Mouse (Mus musculus) hindbrain, embryonic 13.5 days (tissue): ENCODE measurements around the gene Tbc1d19. TPM values are rescaled to one million over a fixed set of nuclear protein-coding genes. Genes with fewer than 3 reads are reported as not detected.
A peak's percentile ranks its signal among the peaks of the same experiment; 100 is the strongest.

ENCODE experiments used
- ATAC-seq: fragments of 200-750 bp; cut with Nextera tagmentation; 2 replicates; pipeline ENCODE4 v1.8.0; 2017; ENCODE audit warnings: moderate TSS enrichment; ENCODE audit not compliant: low FRiP score
- H3K27ac ChIP-seq: fragments of 300-500 bp; sonication (generic); 2 replicates; pipeline ENCODE4 v1.5.1; 2015; ENCODE audit warnings: inconsistent platforms, mild to moderate bottlenecking, moderate library complexity
- H3K27me3 ChIP-seq: fragments of 300-500 bp; sonication (generic); 2 replicates; pipeline ENCODE4 v1.6.1; 2015; ENCODE audit warnings: mild to moderate bottlenecking, inconsistent platforms
- H3K36me3 ChIP-seq: fragments of 300-500 bp; sonication (generic); 2 replicates; pipeline ENCODE4 v1.6.1; 2015; ENCODE audit warnings: mild to moderate bottlenecking, inconsistent platforms
- H3K4me1 ChIP-seq: fragments of 300-500 bp; sonication (generic); replicated peaks from 2 replicates; pipeline ENCODE4 v1.6.1; 2015; ENCODE audit warnings: inconsistent platforms
- H3K4me2 ChIP-seq: fragments of 300-500 bp; sonication (generic); 2 replicates; pipeline ENCODE4 v1.6.1; 2015; ENCODE audit warnings: inconsistent platforms, mild to moderate bottlenecking, moderate library complexity
- H3K4me3 ChIP-seq: fragments of 300-500 bp; sonication (generic); 2 replicates; pipeline ENCODE4 v1.5.1; 2015; ENCODE audit warnings: mild to moderate bottlenecking, inconsistent platforms
- H3K9ac ChIP-seq: fragments of 300-500 bp; sonication (generic); 2 replicates; pipeline ENCODE4 v1.6.1; 2015; ENCODE audit warnings: mild to moderate bottlenecking, inconsistent platforms
- H3K9me3 ChIP-seq: fragments of 300-500 bp; sonication (generic); 2 replicates; pipeline ENCODE4 v1.6.1; 2016; ENCODE audit warnings: inconsistent platforms
- WGBS: fragments of 180-500 bp; shearing (Covaris S2); methylation state at CpG from one replicate; pipeline ENCODE4 v1.1.7; 2015; 5-methylcytosine and 5-hydroxymethylcytosine counted together
- polyA plus RNA-seq: library from polyadenylated mRNA; unstranded; fragments of >200 nt; fragmentation: Nextera tagmentation; extraction: Ambion mirVana; gene quantifications from 2 replicates; pipeline ENCODE4 v1.2.1, GENCODE M21; 2015

Gene Tbc1d19
- polyA plus RNA-seq = 69.6 and 72.6 TPM in 2 replicates

DNA sequence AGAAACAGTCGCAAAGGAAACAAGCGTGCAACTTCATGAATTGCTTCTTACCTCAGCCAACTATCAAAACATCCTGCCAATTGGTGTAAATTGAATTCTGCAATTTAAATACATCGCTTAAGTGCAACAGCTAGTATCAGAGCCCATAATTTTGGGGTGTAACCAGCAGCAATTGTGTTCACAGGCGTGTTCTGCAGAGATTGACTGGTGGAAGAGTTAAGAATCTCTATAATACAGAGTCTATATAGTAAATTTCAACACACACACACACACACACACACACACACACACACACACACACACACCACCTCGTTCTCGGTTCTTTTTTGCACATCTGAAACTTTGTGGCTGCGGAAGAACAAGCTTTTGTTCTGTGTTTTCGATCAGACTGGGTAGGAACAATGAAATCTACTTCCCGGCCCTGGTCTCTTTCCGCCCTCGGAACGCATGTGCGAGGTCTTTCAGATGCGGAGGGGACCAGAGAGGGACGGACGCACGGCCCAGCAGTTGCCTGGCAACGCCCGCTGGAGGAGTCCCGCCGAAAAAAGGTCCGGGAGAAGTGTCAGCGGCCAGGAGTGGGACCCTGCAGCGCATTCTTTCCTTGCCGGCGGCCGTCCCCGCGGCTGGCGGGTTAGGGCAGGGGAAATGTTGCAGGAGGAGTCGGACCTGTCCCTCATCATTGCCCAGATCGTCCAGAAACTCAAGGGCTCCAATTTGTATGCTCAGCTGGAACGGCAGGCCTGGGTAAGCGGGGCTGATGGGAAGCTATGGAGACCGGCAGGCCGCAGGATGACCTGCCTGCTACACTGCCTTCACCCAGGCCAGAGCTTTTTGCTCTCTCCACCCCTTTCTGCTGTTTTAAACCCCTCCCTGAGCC lies at the start of gene Tbc1d19:
TSS of gene Tbc1d19 (plus strand) at position 492 of the 877 bp plus-strand sequence.
- peak; percentile 99 for ATAC-seq
- WGBS = 6% methylated on average over 36 of the region's 36 CpGs
- peak within 1 kb of the TSS; percentile 62 for H3K4me3 ChIP-seq
- H3K9me3 ChIP-seq = no peaks in the 10 kb centered on the region
- H3K27me3 ChIP-seq = peaks cover 4% of the 10 kb centered on the region; the same call in 1 of the 2 replicates
- H3K4me2 ChIP-seq = peak within 1 kb of the TSS; percentile 72
- H3K27ac ChIP-seq = peak within 1 kb of the TSS; percentile 80
- peak within 1 kb of the TSS; percentile 80 for H3K9ac ChIP-seq
- peaks cover 18% of the 10 kb centered on the region for H3K4me1 ChIP-seq
- peaks cover 5% of the 10 kb centered on the region; the same call in 1 of the 2 replicates for H3K36me3 ChIP-seq

GRCm38 (mm10) chr5:53759912-53760311 lies 49.5 kb upstream of the Tbc1d19 start:
- WGBS = 90% methylated on average over 4 of the region's 4 CpGs
- no peaks in the 10 kb centered on the region for H3K4me1 ChIP-seq
- ATAC-seq = no peak
- no peak overlapping the region for H3K27ac ChIP-seq
- H3K4me2 ChIP-seq = no peak overlapping the region
- H3K9ac ChIP-seq = no peak overlapping the region
- H3K36me3 ChIP-seq = no peaks in the 10 kb centered on the region
- H3K9me3 ChIP-seq = no peaks in the 10 kb centered on the region
- no peak overlapping the region for H3K4me3 ChIP-seq
- no peaks in the 10 kb centered on the region for H3K27me3 ChIP-seq

GRCm38 (mm10) chr5:53760914-53761313 lies 48.5 kb upstream of the Tbc1d19 start:
- ATAC-seq = no peak
- H3K4me1 ChIP-seq = no peaks in the 10 kb centered on the region
- no peaks in the 10 kb centered on the region for H3K9me3 ChIP-seq
- WGBS = 91% methylated on average over 3 of the region's 3 CpGs
- H3K27me3 ChIP-seq = no peaks in the 10 kb centered on the region
- H3K9ac ChIP-seq = no peak overlapping the region
- no peak overlapping the region for H3K4me3 ChIP-seq
- no peaks in the 10 kb centered on the region for H3K36me3 ChIP-seq
- no peak overlapping the region for H3K27ac ChIP-seq
- no peak overlapping the region for H3K4me2 ChIP-seq

DNA sequence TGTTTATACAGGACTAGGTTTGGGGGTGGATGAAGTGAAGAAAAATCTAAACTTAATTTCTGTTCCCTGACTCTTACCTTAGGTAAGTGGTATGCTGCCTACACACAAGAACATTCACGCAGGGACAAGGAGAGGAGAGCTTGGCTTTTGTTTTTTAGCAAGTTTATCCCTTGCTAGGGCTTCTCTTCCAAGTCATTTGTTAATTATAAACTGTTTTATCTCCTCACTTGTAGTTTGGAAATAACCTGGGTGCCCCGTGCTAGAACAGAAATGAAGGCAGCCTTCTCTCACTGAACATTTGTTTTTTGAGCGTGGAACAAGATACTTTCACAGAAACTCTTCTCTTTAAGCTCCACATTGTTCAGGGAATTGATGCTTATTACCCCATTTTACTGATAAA lies 48.1 kb upstream of the Tbc1d19 start:
- WGBS = 94% methylated on average over 3 of the region's 3 CpGs
- Histone ChIP-seq H3K9me3 (no peaks in the 10 kb centered on the region), H3K4me3 (no peak overlapping the region)

DNA sequence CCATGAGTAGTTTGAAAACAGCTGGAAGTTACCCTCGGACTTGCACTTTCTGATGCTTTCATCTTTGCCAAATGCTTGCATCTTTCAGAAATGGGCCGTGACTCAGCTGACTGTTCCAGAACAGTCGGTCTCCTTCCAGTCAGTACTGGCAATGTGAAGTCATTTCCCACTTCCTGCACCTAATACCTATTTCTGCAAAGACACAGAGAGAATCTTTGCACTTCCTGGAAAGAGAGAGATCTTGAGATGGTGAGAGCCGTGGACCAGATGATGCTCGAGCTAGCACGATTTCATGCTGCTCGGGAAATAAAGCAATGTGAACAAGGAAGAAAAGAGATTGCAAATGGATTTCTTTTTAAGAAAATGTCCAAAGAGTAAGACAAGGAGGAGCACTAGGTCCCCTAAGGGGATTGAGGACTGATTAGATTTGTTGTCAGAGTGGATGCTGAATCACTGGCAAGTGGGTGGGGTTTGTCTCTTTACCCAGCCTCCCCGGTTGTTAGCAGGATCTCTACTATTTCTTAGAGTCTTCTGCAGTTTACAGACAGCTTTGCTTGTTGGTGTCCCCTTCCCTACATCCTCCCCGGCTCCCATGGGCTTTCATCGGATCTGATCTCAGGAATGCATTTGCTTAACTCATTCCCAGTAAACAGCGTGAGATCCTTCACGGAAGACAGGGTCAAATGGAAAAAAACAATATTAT lies 24.4 kb upstream of the Tbc1d19 start:
- Histone ChIP-seq H3K4me2 (no peak overlapping the region), H3K9ac (no peak overlapping the region), H3K9me3 (no peaks in the 10 kb centered on the region), H3K4me3 (no peak overlapping the region), H3K36me3 (no peaks in the 10 kb centered on the region), H3K4me1 (no peaks in the 10 kb centered on the region), H3K27ac (no peak overlapping the region), H3K27me3 (no peaks in the 10 kb centered on the region)
- 72% methylated on average over 12 of the region's 12 CpGs for WGBS
- ATAC-seq = no peak

More for the DNA sequence above, 48.1 kb upstream of the Tbc1d19 start:
- ATAC-seq = no peak
- Histone ChIP-seq H3K36me3 (no peaks in the 10 kb centered on the region), H3K27me3 (no peaks in the 10 kb centered on the region), H3K4me1 (no peaks in the 10 kb centered on the region), H3K4me2 (no peak overlapping the region), H3K27ac (no peak overlapping the region), H3K9ac (no peak overlapping the region)

- 84% methylated on average over 2 of the region's 2 CpGs for WGBS
- H3K9me3 ChIP-seq = no peaks in the 10 kb centered on the region
- ATAC-seq = no peak
These were observed 8.0 kb upstream of the Tbc1d19 start for GRCm38 (mm10) chr5:53801379-53801778.

DNA sequence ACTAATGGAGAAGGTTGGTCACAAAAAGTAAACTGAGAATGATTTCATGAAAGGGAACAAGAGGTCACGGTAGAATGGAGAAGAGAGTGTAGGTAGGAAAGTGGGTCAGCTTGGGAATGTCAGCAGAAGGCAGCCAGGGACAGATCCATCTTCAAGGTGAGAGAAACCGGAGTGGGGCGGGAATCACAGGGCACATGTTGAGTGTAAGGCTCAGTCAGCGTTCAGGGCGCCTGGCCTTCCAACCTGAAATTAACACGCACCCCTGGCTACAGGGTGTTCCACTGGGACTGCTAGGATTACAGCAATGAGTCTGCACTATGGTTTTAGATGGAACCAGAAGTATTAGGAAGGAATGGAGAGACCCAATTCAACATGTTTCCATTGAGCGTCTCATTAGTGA lies 10.3 kb downstream of the Tbc1d19 start:
- H3K9ac ChIP-seq = no peak overlapping the region
- WGBS = 93% methylated on average over 7 of the region's 7 CpGs
- H3K36me3 ChIP-seq = no peaks in the 10 kb centered on the region
- no peaks in the 10 kb centered on the region for H3K9me3 ChIP-seq
- H3K4me2 ChIP-seq = no peak overlapping the region
- no peak for ATAC-seq
- no peaks in the 10 kb centered on the region for H3K27me3 ChIP-seq
- no peak overlapping the region for H3K4me3 ChIP-seq
- H3K27ac ChIP-seq = no peak overlapping the region
- H3K4me1 ChIP-seq = 0 out of 2 replicates have a peak, but pooled peaks cover 2% of the 10 kb centered on the region

More at GRCm38 (mm10) chr5:53801379-53801778, 8.0 kb upstream of the Tbc1d19 start:
- Histone ChIP-seq H3K4me1 (no peaks in the 10 kb centered on the region), H3K9ac (no peak overlapping the region), H3K27ac (no peak overlapping the region), H3K36me3 (no peaks in the 10 kb centered on the region), H3K4me2 (no peak overlapping the region), H3K4me3 (no peak overlapping the region), H3K27me3 (peaks cover 10% of the 10 kb centered on the region; the same call in 1 of the 2 replicates)

DNA sequence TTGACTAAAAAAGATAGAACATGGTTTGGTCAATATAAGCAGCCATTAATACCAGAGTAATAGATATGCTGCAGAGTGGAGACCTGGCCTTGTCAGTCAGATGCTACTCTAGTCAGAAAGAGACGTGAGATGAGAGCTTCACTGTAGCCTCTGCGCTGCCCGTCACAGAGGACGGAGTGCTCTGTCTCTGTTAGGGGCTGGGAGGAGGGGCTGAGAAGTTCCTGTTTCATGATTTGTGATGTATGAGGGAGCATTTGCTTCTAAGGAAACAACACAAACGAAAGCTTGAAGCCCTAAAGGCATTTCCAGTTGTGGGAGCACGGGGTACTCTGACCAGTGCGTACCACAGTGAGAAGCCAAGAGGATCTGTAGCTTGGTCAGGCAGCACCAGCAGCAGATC lies 16.5 kb downstream of the Tbc1d19 start:
- H3K9me3 ChIP-seq = no peaks in the 10 kb centered on the region
- H3K9ac ChIP-seq = no peak overlapping the region
- no peak overlapping the region for H3K4me2 ChIP-seq
- no peaks in the 10 kb centered on the region for H3K27me3 ChIP-seq
- no peak overlapping the region for H3K27ac ChIP-seq
- ATAC-seq = no peak
- peaks cover 11% of the 10 kb centered on the region for H3K36me3 ChIP-seq
- H3K4me1 ChIP-seq = 0 out of 2 replicates have a peak, but pooled peaks cover 5% of the 10 kb centered on the region
- no peak overlapping the region for H3K4me3 ChIP-seq
- 78% methylated on average over 7 of the region's 7 CpGs for WGBS

DNA sequence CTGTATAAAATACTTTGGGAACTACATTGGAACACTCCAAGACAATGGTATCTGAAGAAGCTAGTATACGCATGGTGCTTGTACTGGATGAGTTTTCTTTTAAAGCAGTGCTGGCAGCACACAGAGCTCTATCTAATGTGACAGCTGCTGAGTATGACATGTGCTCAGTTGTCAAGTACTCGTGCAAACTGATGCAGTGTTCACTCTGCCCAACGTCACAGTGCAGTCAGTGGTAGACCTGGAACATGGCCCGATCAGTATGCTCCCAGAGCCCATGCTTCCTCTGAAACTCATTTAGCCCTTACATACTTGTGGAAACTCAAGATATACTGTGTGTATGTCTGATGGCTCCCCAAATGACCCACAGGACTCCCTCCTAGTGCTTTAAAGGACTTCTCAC lies 25.1 kb downstream of the Tbc1d19 start:
- H3K4me1 ChIP-seq = no peaks in the 10 kb centered on the region
- 95% methylated on average over 4 of the region's 4 CpGs for WGBS

DNA sequence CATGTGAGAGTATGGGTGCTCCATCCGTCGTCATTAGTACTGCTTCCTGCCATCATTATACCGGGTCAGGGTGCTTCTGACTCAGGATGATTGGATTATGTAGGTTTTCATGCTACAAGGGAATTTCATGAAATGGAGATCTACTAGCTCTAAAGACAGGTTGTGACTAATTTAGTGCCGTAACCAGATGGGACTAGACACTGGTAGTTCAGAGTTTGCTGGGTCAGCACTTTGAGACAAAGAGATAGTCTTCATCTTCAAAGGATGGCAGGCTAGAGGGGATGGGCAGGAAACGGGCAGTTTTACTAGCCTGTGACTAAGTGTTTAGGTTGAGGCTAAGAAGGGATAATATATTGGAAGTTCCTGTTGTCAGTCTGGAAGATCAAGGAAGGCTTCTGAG lies 31.9 kb downstream of the Tbc1d19 start:
- no peak overlapping the region for H3K4me2 ChIP-seq
- WGBS = 90% methylated on average over 5 of the region's 5 CpGs
- no peak overlapping the region for H3K9ac ChIP-seq
- H3K4me3 ChIP-seq = no peak overlapping the region
- no peaks in the 10 kb centered on the region for H3K27me3 ChIP-seq
- peaks cover 19% of the 10 kb centered on the region for H3K36me3 ChIP-seq
- no peak overlapping the region for H3K27ac ChIP-seq
- H3K9me3 ChIP-seq = no peaks in the 10 kb centered on the region
- no peak for ATAC-seq
- no peaks in the 10 kb centered on the region for H3K4me1 ChIP-seq

More for the DNA sequence above, 25.1 kb downstream of the Tbc1d19 start:
- H3K4me2 ChIP-seq = no peak overlapping the region
- H3K27me3 ChIP-seq = no peaks in the 10 kb centered on the region
- H3K36me3 ChIP-seq = peaks cover 42% of the 10 kb centered on the region
- H3K9me3 ChIP-seq = no peaks in the 10 kb centered on the region
- no peak overlapping the region for H3K4me3 ChIP-seq
- no peak overlapping the region for H3K27ac ChIP-seq
- H3K9ac ChIP-seq = no peak overlapping the region
- ATAC-seq = no peak

- 70% methylated on average over 2 of the region's 2 CpGs for WGBS
- H3K4me2 ChIP-seq = no peak overlapping the region
- H3K9ac ChIP-seq = no peak overlapping the region
These were observed 39.0 kb downstream of the Tbc1d19 start for GRCm38 (mm10) chr5:53848294-53848942.

GRCm38 (mm10) chr5:53852574-53852973 lies 43.2 kb downstream of the Tbc1d19 start:
- peak overlapping the region; percentile 63 for H3K27ac ChIP-seq
- no peak for ATAC-seq
- H3K9ac ChIP-seq = no peak overlapping the region
- H3K4me3 ChIP-seq = no peak overlapping the region
- H3K27me3 ChIP-seq = no peaks in the 10 kb centered on the region
- 50% methylated on average over 5 of the region's 5 CpGs for WGBS
- H3K36me3 ChIP-seq = peaks cover 23% of the 10 kb centered on the region
- H3K4me2 ChIP-seq = no peak overlapping the region
- no peaks in the 10 kb centered on the region for H3K9me3 ChIP-seq
- H3K4me1 ChIP-seq = peaks cover 9% of the 10 kb centered on the region; the same call in 1 of the 2 replicates

More at GRCm38 (mm10) chr5:53848294-53848942, 39.0 kb downstream of the Tbc1d19 start:
- no peaks in the 10 kb centered on the region for H3K27me3 ChIP-seq
- 0 out of 2 replicates have a peak, but pooled peaks cover 4% of the 10 kb centered on the region for H3K4me1 ChIP-seq
- no peaks in the 10 kb centered on the region for H3K9me3 ChIP-seq
- H3K36me3 ChIP-seq = peaks cover 23% of the 10 kb centered on the region
- H3K4me3 ChIP-seq = no peak overlapping the region
- 0 out of 2 replicates have a peak overlapping the region, but pooled peaks have one; percentile 26 for H3K27ac ChIP-seq
- peak; percentile 57; the same call in 1 of the 2 replicates for ATAC-seq
